Mouse (Mus musculus): ENCODE data around the gene Dnali1. TPM values are rescaled to one million over a fixed set of nuclear protein-coding genes. Genes with fewer than 3 reads are reported as not detected.

Gene Dnali1
- 0.12 and 0.28 TPM in 2 replicates for polyA plus RNA-seq (2016; fragmentation: Nextera tagmentation; extraction: Ambion mirVana)

GRCm38 (mm10) chr4:125065517-125066307 lies at the start of gene Dnali1:
TSS of gene Dnali1 (minus strand) at chr4:125065703.
- WGBS: 2% methylated on average over 26 of the region's 26 CpGs
- peak within 1 kb of the TSS; percentile 87 for H3K27ac ChIP-seq

GRCm38 (mm10) chr4:125115081-125115480 lies 49.6 kb upstream of the Dnali1 start:
- WGBS: 75% methylated on average over 4 of the region's 4 CpGs
- H3K4me1 ChIP-seq: peaks cover 30% of the 10 kb centered on the region
- no peak for DNase-seq (ENCODE audit: low spot score)
- H3K27ac ChIP-seq: peak overlapping the region; percentile 62
- 0 out of 2 replicates have a peak, but pooled peaks cover 5% of the 10 kb centered on the region for H3K27me3 ChIP-seq (ENCODE audit: insufficient read depth, poor library complexity, severe bottlenecking)
- no peak overlapping the region for H3K4me3 ChIP-seq
- H3K9me3 ChIP-seq: no peaks in the 10 kb centered on the region
- H3K36me3 ChIP-seq: peaks cover 20% of the 10 kb centered on the region; the same call in 1 of the 2 replicates

More at GRCm38 (mm10) chr4:125065517-125066307, at the start of gene Dnali1:
- Histone ChIP-seq H3K4me1 (peaks cover 7% of the 10 kb centered on the region), H3K9me3 (no peaks in the 10 kb centered on the region), H3K4me3 (peak within 1 kb of the TSS; percentile 97), H3K36me3 (peaks cover 25% of the 10 kb centered on the region), H3K27me3 (ENCODE audit: insufficient read depth, poor library complexity, severe bottlenecking) (peaks cover 9% of the 10 kb centered on the region)
- peak; percentile 88 for DNase-seq (ENCODE audit: low spot score)

GRCm38 (mm10) chr4:125114638-125115037 lies 49.1 kb upstream of the Dnali1 start:
- whole genome bisulfite sequencing: 10% methylated on average over 6 of the region's 6 CpGs
- H3K36me3 ChIP-seq: peaks cover 20% of the 10 kb centered on the region; the same call in 1 of the 2 replicates
- H3K4me1 ChIP-seq: peaks cover 30% of the 10 kb centered on the region
- peak; percentile 90 for DNase-seq (ENCODE audit: low spot score)
- H3K27ac ChIP-seq: peak overlapping the region; percentile 62
- 0 out of 2 replicates have a peak, but pooled peaks cover 4% of the 10 kb centered on the region for H3K27me3 ChIP-seq (ENCODE audit: insufficient read depth, poor library complexity, severe bottlenecking)
- H3K4me3 ChIP-seq: no peak overlapping the region
- no peaks in the 10 kb centered on the region for H3K9me3 ChIP-seq

- H3K4me3 ChIP-seq: no peak overlapping the region
- H3K27ac ChIP-seq: peak overlapping the region; percentile 77
- WGBS: 54% methylated on average over 9 of the region's 9 CpGs
- peaks cover 49% of the 10 kb centered on the region for H3K36me3 ChIP-seq
- no peaks in the 10 kb centered on the region for H3K9me3 ChIP-seq
- no peaks in the 10 kb centered on the region for H3K27me3 ChIP-seq (ENCODE audit: insufficient read depth, poor library complexity, severe bottlenecking)
- peaks cover 16% of the 10 kb centered on the region for H3K4me1 ChIP-seq
- DNase-seq (ENCODE audit: low spot score): no peak
Observed at GRCm38 (mm10) chr4:125105354-125105753, 39.9 kb upstream of the Dnali1 start.

GRCm38 (mm10) chr4:125101334-125101733 lies 35.8 kb upstream of the Dnali1 start:
- H3K4me3 ChIP-seq: no peak overlapping the region
- no peak overlapping the region for H3K27ac ChIP-seq
- 72% methylated on average over 13 of the region's 13 CpGs for WGBS
- H3K9me3 ChIP-seq: no peaks in the 10 kb centered on the region
- DNase-seq (ENCODE audit: low spot score): no peak
- peaks cover 11% of the 10 kb centered on the region for H3K4me1 ChIP-seq
- H3K27me3 ChIP-seq (ENCODE audit: insufficient read depth, poor library complexity, severe bottlenecking): no peaks in the 10 kb centered on the region
- H3K36me3 ChIP-seq: peaks cover 34% of the 10 kb centered on the region

- 10% methylated on average over 8 of the region's 8 CpGs for WGBS
Observed at GRCm38 (mm10) chr4:125099458-125099857, 34.0 kb upstream of the Dnali1 start.

GRCm38 (mm10) chr4:125097412-125097811 lies 31.9 kb upstream of the Dnali1 start:
- Histone ChIP-seq H3K27ac (no peak overlapping the region), H3K9me3 (no peaks in the 10 kb centered on the region), H3K36me3 (peaks cover 18% of the 10 kb centered on the region; the same call in 1 of the 2 replicates), H3K27me3 (ENCODE audit: insufficient read depth, poor library complexity, severe bottlenecking) (no peaks in the 10 kb centered on the region), H3K4me1 (no peaks in the 10 kb centered on the region), H3K4me3 (no peak overlapping the region)
- no peak for DNase-seq (ENCODE audit: low spot score)
- 80% methylated on average over 4 of the region's 4 CpGs for WGBS

More at GRCm38 (mm10) chr4:125099458-125099857, 34.0 kb upstream of the Dnali1 start:
- peaks cover 22% of the 10 kb centered on the region for H3K36me3 ChIP-seq
- H3K27ac ChIP-seq: no peak overlapping the region
- H3K4me3 ChIP-seq: no peak overlapping the region
- DNase-seq (ENCODE audit: low spot score): no peak
- H3K27me3 ChIP-seq (ENCODE audit: insufficient read depth, poor library complexity, severe bottlenecking): no peaks in the 10 kb centered on the region
- no peaks in the 10 kb centered on the region for H3K9me3 ChIP-seq
- H3K4me1 ChIP-seq: no peaks in the 10 kb centered on the region

- H3K9me3 ChIP-seq: no peaks in the 10 kb centered on the region
- no peaks in the 10 kb centered on the region for H3K4me1 ChIP-seq
- H3K27me3 ChIP-seq (ENCODE audit: insufficient read depth, poor library complexity, severe bottlenecking): no peaks in the 10 kb centered on the region
- no peak for DNase-seq (ENCODE audit: low spot score)
- 90% methylated on average over 5 of the region's 5 CpGs for WGBS
- peaks cover 24% of the 10 kb centered on the region for H3K36me3 ChIP-seq
- H3K27ac ChIP-seq: no peak overlapping the region
- H3K4me3 ChIP-seq: no peak overlapping the region
Observed at GRCm38 (mm10) chr4:125096066-125096465, 30.6 kb upstream of the Dnali1 start.

GRCm38 (mm10) chr4:125093031-125093430 lies 27.5 kb upstream of the Dnali1 start:
- DNase-seq (ENCODE audit: low spot score): no peak
- Histone ChIP-seq H3K4me3 (no peak overlapping the region), H3K4me1 (no peaks in the 10 kb centered on the region), H3K27me3 (ENCODE audit: insufficient read depth, poor library complexity, severe bottlenecking) (no peaks in the 10 kb centered on the region), H3K36me3 (peaks cover 52% of the 10 kb centered on the region), H3K9me3 (no peaks in the 10 kb centered on the region), H3K27ac (no peak overlapping the region)
- WGBS: 87% methylated on average over 5 of the region's 5 CpGs

- peak overlapping the region; percentile 98 for H3K27ac ChIP-seq
- WGBS: under 1% methylated on average over 45 of the region's 45 CpGs
- peak overlapping the region; percentile 80 for H3K4me3 ChIP-seq
- DNase-seq (ENCODE audit: low spot score): peak; percentile 87
- H3K36me3 ChIP-seq: peaks cover 42% of the 10 kb centered on the region
- H3K9me3 ChIP-seq: no peaks in the 10 kb centered on the region
- peaks cover 16% of the 10 kb centered on the region for H3K4me1 ChIP-seq
- H3K27me3 ChIP-seq (ENCODE audit: insufficient read depth, poor library complexity, severe bottlenecking): no peaks in the 10 kb centered on the region
Observed at GRCm38 (mm10) chr4:125085346-125085841, 19.9 kb upstream of the Dnali1 start.

- H3K27ac ChIP-seq: peak within 1 kb of the TSS; percentile 98
- H3K9me3 ChIP-seq: no peaks in the 10 kb centered on the region
- peaks cover 34% of the 10 kb centered on the region for H3K36me3 ChIP-seq
- H3K4me1 ChIP-seq: peaks cover 16% of the 10 kb centered on the region
- DNase-seq (ENCODE audit: low spot score): peak; percentile 92
- H3K4me3 ChIP-seq: peak within 1 kb of the TSS; percentile 80
- WGBS: 2% methylated on average over 63 of the region's 63 CpGs
- H3K27me3 ChIP-seq (ENCODE audit: insufficient read depth, poor library complexity, severe bottlenecking): no peaks in the 10 kb centered on the region
Observed at GRCm38 (mm10) chr4:125084403-125085345, 19.2 kb upstream of the Dnali1 start, which contains the start of gene Meaf6. TSS of gene Meaf6 (plus strand) at chr4:125085134.

GRCm38 (mm10) chr4:125078698-125079097 lies 13.2 kb upstream of the Dnali1 start:
- Histone ChIP-seq H3K4me1 (0 out of 2 replicates have a peak, but pooled peaks cover 1% of the 10 kb centered on the region), H3K9me3 (no peaks in the 10 kb centered on the region), H3K4me3 (no peak overlapping the region), H3K36me3 (peaks cover 45% of the 10 kb centered on the region), H3K27me3 (ENCODE audit: insufficient read depth, poor library complexity, severe bottlenecking) (no peaks in the 10 kb centered on the region), H3K27ac (no peak overlapping the region)
- no peak for DNase-seq (ENCODE audit: low spot score)
- WGBS: 93% methylated on average over 2 of the region's 2 CpGs

All from heart, embryonic 10.5 days (tissue).